11 mouse cellular contexts compared by ENCODE assay signal in genomic region chr11:96456508-96457305, GRCm38 (mm10). TPM values are rescaled to one million over a fixed set of nuclear protein-coding genes. Genes with fewer than 3 reads are reported as not detected.
A peak's percentile ranks its signal among the peaks of the same experiment; 100 is the strongest.
DNase-seq lines count a peak whose midpoint lies in the region; ATAC-seq and TF ChIP-seq lines count a peak whose summit lies in the region.
"Had no signal": no experiment of that assay in that cellular context is flagged by ENCODE, and none has a peak within 500 bp of the region (broad histone marks: within the 10 kb centered on the region; RNA-seq: fewer than 3 reads in every experiment).

No protein-coding gene starts in this region.

- no peak overlapping the region for H3K4me3 ChIP-seq in spleen, adult 2 months (ENCODE audit: extremely low read depth, insufficient read depth, insufficient read length)
- no peak overlapping the region for H3K4me3 ChIP-seq in forebrain, embryonic 12.5 days (replicated peaks)
- no peak overlapping the region for H3K4me3 ChIP-seq in neural tube, embryonic 15.5 days (replicated peaks)
- no peak overlapping the region for H3K4me3 ChIP-seq in kidney, adult 2 months (ENCODE audit: insufficient read depth, low read depth, low read length)

- DNase-seq in spleen, adult 2 months (ENCODE audit: low read depth in 1 of 2, low spot score in 2 of 2): no peak
- no peak for DNase-seq in spleen, adult 12 weeks (ENCODE audit: low spot score)
- peak; percentile 53 for DNase-seq in mesoderm, embryonic 11.5 days (ENCODE audit: low read depth, low spot score)
- no peak for DNase-seq in right cerebral cortex, postnatal 4 days
- DNase-seq in adipocyte (ENCODE audit: low spot score): no peak
- no peak for DNase-seq in kidney, adult 2 months
- DNase-seq: B cell, adult 2 months; heart, postnatal 14 days; kidney, postnatal 14 days had no signal

- H3K9ac ChIP-seq in forebrain, embryonic 12.5 days: no peak overlapping the region
- H3K9ac ChIP-seq in neural tube, embryonic 15.5 days (replicated peaks): no peak overlapping the region

- no peaks in the 10 kb centered on the region for H3K9me3 ChIP-seq in forebrain, embryonic 12.5 days
- no peaks in the 10 kb centered on the region for H3K9me3 ChIP-seq in neural tube, embryonic 15.5 days (replicated peaks)

- 33% methylated on average over 12 of the region's 12 CpGs for WGBS in spleen, adult 2 months
- 29% methylated on average over 12 of the region's 12 CpGs for WGBS in forebrain, embryonic 12.5 days
- WGBS in neural tube, embryonic 15.5 days: 10% methylated on average over 12 of the region's 12 CpGs
- WGBS in kidney, adult 2 months: 60% methylated on average over 12 of the region's 12 CpGs

- H3K36me3 ChIP-seq in spleen, adult 2 months (ENCODE audit: control insufficient read depth, insufficient read depth, low read length): no peaks in the 10 kb centered on the region
- no peaks in the 10 kb centered on the region for H3K36me3 ChIP-seq in forebrain, embryonic 12.5 days (replicated peaks)
- H3K36me3 ChIP-seq in neural tube, embryonic 15.5 days: no peaks in the 10 kb centered on the region
- no peaks in the 10 kb centered on the region for H3K36me3 ChIP-seq in kidney, adult 2 months (ENCODE audit: control insufficient read depth, insufficient read depth, low read length)

- H3K27me3 ChIP-seq in spleen, adult 2 months (ENCODE audit: control insufficient read depth, insufficient read depth, low read length): no peaks in the 10 kb centered on the region
- peaks cover 4% of the 10 kb centered on the region; the same call in 1 of the 2 replicates for H3K27me3 ChIP-seq in forebrain, embryonic 12.5 days
- H3K27me3 ChIP-seq in neural tube, embryonic 15.5 days (replicated peaks): no peaks in the 10 kb centered on the region
- no peaks in the 10 kb centered on the region; the same call in 1 of the 2 replicates for H3K27me3 ChIP-seq in kidney, adult 2 months (replicated peaks; ENCODE audit: control insufficient read depth, insufficient read depth, low read length)

- no peak overlapping the region for H3K4me2 ChIP-seq in forebrain, embryonic 12.5 days
- no peak overlapping the region for H3K4me2 ChIP-seq in neural tube, embryonic 15.5 days

- no peak for TF ChIP-seq CTCF in spleen, adult 2 months (IDR thresholded peaks at IDR 0.05; ENCODE audit: extremely low read depth, insufficient read depth, insufficient read length, insufficient replicate concordance)
- no peak for TF ChIP-seq CTCF in kidney, adult 2 months (conservative IDR thresholded peaks at IDR 0.05; ENCODE audit: insufficient read depth, insufficient read length, low read depth, low read length)

- peaks cover 21% of the 10 kb centered on the region; the same call in 1 of the 2 replicates for H3K4me1 ChIP-seq in spleen, adult 2 months (ENCODE audit: control insufficient read depth, insufficient read depth, insufficient read length)
- peaks cover 39% of the 10 kb centered on the region for H3K4me1 ChIP-seq in forebrain, embryonic 12.5 days
- H3K4me1 ChIP-seq in neural tube, embryonic 15.5 days: peaks cover 32% of the 10 kb centered on the region
- no peaks in the 10 kb centered on the region for H3K4me1 ChIP-seq in kidney, adult 2 months (ENCODE audit: control insufficient read depth, insufficient read depth, low read length)

- peak; percentile 90 for ATAC-seq in forebrain, embryonic 12.5 days (ENCODE audit: low FRiP score)
- peak; percentile 62; the same call in 1 of the 2 replicates for ATAC-seq in neural tube, embryonic 15.5 days (ENCODE audit: low FRiP score)

- TF ChIP-seq POLR2A in spleen, adult 2 months (IDR thresholded peaks at IDR 0.05; ENCODE audit: low read depth, low read length): no peak
- no peak for TF ChIP-seq POLR2A in kidney, adult 2 months (IDR thresholded peaks at IDR 0.05; ENCODE audit: low read depth, low read length)

- 0 out of 2 replicates have a peak overlapping the region, but pooled peaks have one; percentile 39 for H3K27ac ChIP-seq in spleen, adult 2 months (ENCODE audit: insufficient read depth, low read length)
- H3K27ac ChIP-seq in forebrain, embryonic 12.5 days: peak overlapping the region; percentile 83
- H3K27ac ChIP-seq in neural tube, embryonic 15.5 days (replicated peaks): peak overlapping the region; percentile 70
- no peak overlapping the region for H3K27ac ChIP-seq in kidney, adult 2 months (ENCODE audit: insufficient read depth, low read depth, low read length)

RNA-seq across cellular contexts. Expression of gene Skap1, which starts 7.7 kb away (rescaled TPM):
- polyA plus RNA-seq in spleen, adult 2 months (2012; rRNA removed): 20.1 and 22.3 TPM in 2 replicates
- polyA plus RNA-seq in forebrain, embryonic 12.5 days (2016; fragmentation: Nextera tagmentation; extraction: Ambion mirVana): 3.2 and 4.1 TPM in 2 replicates
- polyA plus RNA-seq in neural tube, embryonic 15.5 days (2015; fragmentation: Nextera tagmentation; extraction: Ambion mirVana): 7.9 and 24.2 TPM in 2 replicates
- polyA plus RNA-seq in kidney, adult 2 months (2012; rRNA removed): 1.0 and 3.3 TPM in 2 replicates
